Mouse (Mus musculus) lung, embryonic 14.5 days (tissue): ENCODE data around the gene Gpr89. TPM values are rescaled to one million over a fixed set of nuclear protein-coding genes. Genes with fewer than 3 reads are reported as not detected.

ENCODE experiments used
- ATAC-seq: fragments of 200-750 bp; cut with Nextera tagmentation; 2 replicates; pipeline ENCODE4 v1.8.0; 2017; ENCODE audit warnings: mild to moderate bottlenecking, moderate TSS enrichment, moderate library complexity; ENCODE audit not compliant: insufficient read depth
- DNase-seq: peaks from one replicate; pipeline ENCODE4 v3.0.0-alpha.2; 2015
- H3K27ac ChIP-seq: fragments of 300-500 bp; sonication (generic); 2 replicates; pipeline ENCODE4 v1.5.1; 2014; ENCODE audit warnings: low read depth, mild to moderate bottlenecking, moderate library complexity
- H3K27me3 ChIP-seq: fragments of 300-500 bp; sonication (generic); 2 replicates; pipeline ENCODE4 v1.6.1; 2014; ENCODE audit warnings: low read length, control low read depth; ENCODE audit not compliant: insufficient read depth
- H3K36me3 ChIP-seq: fragments of 300-500 bp; sonication (generic); 2 replicates; pipeline ENCODE4 v1.6.1; 2014; ENCODE audit warnings: control low read depth; ENCODE audit not compliant: insufficient read depth
- H3K4me1 ChIP-seq: fragments of 300-500 bp; sonication (generic); 2 replicates; pipeline ENCODE4 v1.6.1; 2014; ENCODE audit warnings: antibody characterized with exemption, control low read depth; ENCODE audit not compliant: insufficient read depth
- H3K4me2 ChIP-seq: fragments of 300-500 bp; sonication (generic); 2 replicates; pipeline ENCODE4 v1.6.1; 2014; ENCODE audit warnings: mild to moderate bottlenecking
- H3K4me3 ChIP-seq: fragments of 300-500 bp; sonication (generic); 2 replicates; pipeline ENCODE4 v1.5.1; 2014; ENCODE audit warnings: low read depth, low read length
- H3K9ac ChIP-seq: fragments of 300-500 bp; sonication (generic); 2 replicates; pipeline ENCODE4 v1.6.1; 2014
- H3K9me3 ChIP-seq: fragments of 300-500 bp; sonication (generic); 2 replicates; pipeline ENCODE4 v1.6.1; 2016; ENCODE audit warnings: low read depth, low read length, control low read depth
- CTCF ChIP-seq: IDR thresholded peaks from 2 replicates; pipeline ENCODE4 v1.5.1; 2016; ENCODE audit warnings: antibody characterized with exemption, low read depth
- WGBS: fragments of 180-500 bp; shearing (Covaris S2); extraction: QIAGEN DNeasy Blood & Tissue Kit; methylation state at CpG from one replicate; pipeline ENCODE4 v1.1.7; 2014; 5-methylcytosine and 5-hydroxymethylcytosine counted together
- polyA plus RNA-seq: library from polyadenylated mRNA; unstranded; fragments of >200 nt; fragmentation: Nextera tagmentation; extraction: Ambion mirVana; gene quantifications from 2 replicates; pipeline ENCODE4 v1.2.1, GENCODE M21; 2014

Gene Gpr89
- polyA plus RNA-seq, 1 experiment from 2014 or later = 35.4 TPM

GRCm38 (mm10) chr3:96870270-96870669 lies 34.9 kb downstream of the Gpr89 start:
- TF ChIP-seq CTCF = no peak
- no peaks in the 10 kb centered on the region for H3K27me3 ChIP-seq
- H3K27ac ChIP-seq = no peak overlapping the region
- WGBS = 90% methylated on average over 2 of the region's 2 CpGs
- H3K9me3 ChIP-seq = no peaks in the 10 kb centered on the region
- H3K4me1 ChIP-seq = no peaks in the 10 kb centered on the region
- no peak overlapping the region for H3K9ac ChIP-seq
- H3K36me3 ChIP-seq = peaks cover 60% of the 10 kb centered on the region
- H3K4me3 ChIP-seq = no peak overlapping the region
- ATAC-seq (no peak), DNase-seq (no peak)
- no peak overlapping the region for H3K4me2 ChIP-seq

- no peak overlapping the region for H3K4me2 ChIP-seq
- H3K4me3 ChIP-seq = no peak overlapping the region
- H3K4me1 ChIP-seq = no peaks in the 10 kb centered on the region
- no peak overlapping the region for H3K27ac ChIP-seq
- H3K27me3 ChIP-seq = no peaks in the 10 kb centered on the region
- H3K9ac ChIP-seq = no peak overlapping the region
- WGBS = 93% methylated on average over 7 of the region's 7 CpGs
- TF ChIP-seq CTCF = no peak
- peaks cover 51% of the 10 kb centered on the region for H3K36me3 ChIP-seq
- ATAC-seq (no peak), DNase-seq (no peak)
- no peaks in the 10 kb centered on the region for H3K9me3 ChIP-seq
Observed at GRCm38 (mm10) chr3:96869091-96869490, 36.1 kb downstream of the Gpr89 start.

DNA sequence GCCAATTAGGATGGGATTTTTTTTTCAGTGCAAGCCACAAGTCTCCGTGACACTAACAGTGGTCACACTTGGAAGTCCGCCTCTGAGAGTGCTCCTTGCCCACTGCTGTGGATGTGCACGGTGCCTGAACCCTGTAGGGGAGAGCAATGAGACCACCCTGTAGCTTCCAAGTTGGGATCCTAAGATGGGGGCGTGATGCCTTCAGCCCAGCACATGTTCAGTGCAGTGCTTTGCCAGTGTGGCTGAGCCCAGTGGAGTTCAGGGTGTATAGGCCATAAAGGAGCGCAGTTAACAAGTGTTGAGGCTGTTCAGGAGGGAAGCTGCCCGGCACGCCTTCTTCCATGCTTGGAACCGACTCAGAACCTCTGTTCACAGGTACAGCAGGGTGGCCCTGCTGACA lies 36.6 kb downstream of the Gpr89 start:
- no peak overlapping the region for H3K4me3 ChIP-seq
- H3K9ac ChIP-seq = no peak overlapping the region
- H3K27me3 ChIP-seq = no peaks in the 10 kb centered on the region
- DNase-seq (no peak), ATAC-seq (no peak)
- no peaks in the 10 kb centered on the region for H3K9me3 ChIP-seq
- no peak overlapping the region for H3K27ac ChIP-seq
- no peak overlapping the region for H3K4me2 ChIP-seq
- no peak for TF ChIP-seq CTCF
- peaks cover 47% of the 10 kb centered on the region for H3K36me3 ChIP-seq
- WGBS = 84% methylated on average over 8 of the region's 8 CpGs
- no peaks in the 10 kb centered on the region for H3K4me1 ChIP-seq

GRCm38 (mm10) chr3:96867863-96868262 lies 37.3 kb downstream of the Gpr89 start:
- no peak for TF ChIP-seq CTCF
- ATAC-seq (no peak), DNase-seq (no peak)
- Histone ChIP-seq H3K9me3 (no peaks in the 10 kb centered on the region), H3K4me1 (no peaks in the 10 kb centered on the region), H3K4me2 (no peak overlapping the region), H3K9ac (no peak overlapping the region), H3K4me3 (no peak overlapping the region), H3K27ac (no peak overlapping the region), H3K27me3 (no peaks in the 10 kb centered on the region), H3K36me3 (peaks cover 42% of the 10 kb centered on the region)
- 87% methylated on average over 3 of the region's 3 CpGs for WGBS

- no peak overlapping the region for H3K4me2 ChIP-seq
- no peak overlapping the region for H3K4me3 ChIP-seq
- H3K27me3 ChIP-seq = no peaks in the 10 kb centered on the region
- H3K9me3 ChIP-seq = no peaks in the 10 kb centered on the region
- WGBS = 89% methylated on average over 5 of the region's 5 CpGs
- no peak for TF ChIP-seq CTCF
- H3K36me3 ChIP-seq = no peaks in the 10 kb centered on the region
- DNase-seq = no peak
- no peaks in the 10 kb centered on the region for H3K4me1 ChIP-seq
- H3K9ac ChIP-seq = no peak overlapping the region
- no peak for ATAC-seq
- H3K27ac ChIP-seq = no peak overlapping the region
Observed at GRCm38 (mm10) chr3:96860498-96860897, 44.6 kb downstream of the Gpr89 start.

DNA sequence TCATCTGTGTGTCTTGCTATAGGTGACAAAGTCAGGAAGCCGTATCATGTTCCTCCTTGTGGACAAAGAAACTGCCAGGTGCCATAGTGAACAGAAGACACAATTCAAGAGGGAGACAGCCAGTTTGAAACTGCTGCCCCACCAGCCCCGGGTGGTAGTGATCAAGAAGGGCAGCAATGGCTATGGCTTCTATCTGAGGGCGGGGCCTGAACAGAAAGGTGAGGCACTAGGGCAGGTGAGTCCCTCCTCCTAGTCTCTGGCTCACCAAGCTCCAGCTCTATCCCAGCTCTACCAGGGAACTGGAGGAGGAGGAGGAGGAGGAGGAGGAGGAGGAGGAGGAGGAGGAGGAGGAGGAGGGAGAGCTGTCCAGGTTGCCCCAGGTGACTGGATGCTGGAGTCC lies 49.3 kb downstream of the Gpr89 start:
- no peaks in the 10 kb centered on the region for H3K9me3 ChIP-seq
- H3K4me1 ChIP-seq = no peaks in the 10 kb centered on the region
- TF ChIP-seq CTCF = no peak
- H3K27ac ChIP-seq = no peak overlapping the region
- no peak overlapping the region for H3K9ac ChIP-seq
- no peaks in the 10 kb centered on the region for H3K36me3 ChIP-seq
- H3K4me2 ChIP-seq = no peak overlapping the region
- H3K4me3 ChIP-seq = no peak overlapping the region
- WGBS = 59% methylated on average over 3 of the region's 3 CpGs
- ATAC-seq = no peak
- no peak for DNase-seq
- H3K27me3 ChIP-seq = no peaks in the 10 kb centered on the region

GRCm38 (mm10) chr3:96854376-96854775 lies 50.8 kb downstream of the Gpr89 start:
- 91% methylated on average over 4 of the region's 4 CpGs for WGBS
- H3K36me3 ChIP-seq = no peaks in the 10 kb centered on the region
- no peak overlapping the region for H3K4me3 ChIP-seq
- no peak overlapping the region for H3K9ac ChIP-seq
- H3K27ac ChIP-seq = no peak overlapping the region
- H3K4me1 ChIP-seq = no peaks in the 10 kb centered on the region
- no peak for DNase-seq
- no peak for ATAC-seq
- no peaks in the 10 kb centered on the region for H3K9me3 ChIP-seq
- TF ChIP-seq CTCF = no peak
- no peak overlapping the region for H3K4me2 ChIP-seq
- H3K27me3 ChIP-seq = no peaks in the 10 kb centered on the region

DNA sequence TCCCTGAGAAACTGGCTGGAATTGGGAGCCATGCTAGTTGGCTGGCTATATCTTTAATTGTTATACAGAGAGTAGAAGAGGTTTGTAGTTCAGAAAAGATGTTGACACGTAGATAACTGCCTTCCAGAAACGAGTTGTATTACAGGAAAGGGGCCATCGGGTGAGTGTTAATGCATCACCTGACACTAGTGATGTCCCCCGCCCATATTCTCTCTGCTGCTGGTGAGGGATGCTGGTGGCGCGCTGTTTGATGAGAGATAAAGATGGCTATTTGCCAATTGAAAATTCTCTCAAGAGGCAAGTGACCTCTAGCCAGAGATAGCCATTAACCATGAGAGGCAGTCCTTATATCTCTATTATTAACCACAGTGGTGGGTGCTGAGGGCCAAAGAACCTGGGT lies 52.6 kb downstream of the Gpr89 start:
- H3K9me3 ChIP-seq = no peaks in the 10 kb centered on the region
- DNase-seq (no peak), ATAC-seq (no peak)
- H3K4me3 ChIP-seq = no peak overlapping the region
- no peaks in the 10 kb centered on the region for H3K27me3 ChIP-seq
- no peaks in the 10 kb centered on the region; the same call in 1 of the 2 replicates for H3K4me1 ChIP-seq
- WGBS = 45% methylated on average over 6 of the region's 6 CpGs
- no peak overlapping the region for H3K27ac ChIP-seq
- no peak overlapping the region for H3K9ac ChIP-seq
- TF ChIP-seq CTCF = no peak
- H3K4me2 ChIP-seq = no peak overlapping the region
- H3K36me3 ChIP-seq = no peaks in the 10 kb centered on the region
